Mouse (Mus musculus): ENCODE results near the gene Mad2l2.
"Not testable (repeated sequence)": the region's sequence is repeated elsewhere in the genome, so short reads cannot be mapped to it uniquely, and the experiment has no call there.

Gene Mad2l2

DNA sequence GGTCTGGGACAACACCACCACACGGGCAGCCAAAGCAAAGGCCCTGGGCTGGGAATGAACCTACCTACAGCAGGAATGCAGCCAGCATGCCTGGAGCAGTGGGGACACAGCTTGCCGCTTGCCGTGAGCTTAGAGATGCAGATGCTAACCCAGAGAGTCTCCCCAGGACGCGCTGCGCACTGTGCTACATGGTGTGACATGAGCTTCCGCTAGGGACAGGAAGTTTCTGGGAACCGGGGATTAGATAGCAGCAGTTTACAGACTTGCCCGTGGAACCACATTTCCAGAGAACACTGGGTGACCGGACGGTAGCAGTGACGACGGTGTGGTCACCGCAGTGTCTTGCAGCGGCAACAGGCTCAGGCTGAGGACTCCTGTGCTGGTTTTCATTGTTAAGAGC is 39.4 kb downstream of the Mad2l2 start:
- DNase-seq (ENCODE audit: low spot score in 2 of 2), result no peak

GRCm38 (mm10) chr4:148170842-148171241 is 40.7 kb downstream of the Mad2l2 start:
- peak in 1 of 2 experiments; percentile 61 for DNase-seq (ENCODE audit: low spot score in 2 of 2)

- DNase-seq (ENCODE audit: low spot score in 2 of 2), result no peak
Measured at GRCm38 (mm10) chr4:148171261-148171660, 41.1 kb downstream of the Mad2l2 start.

- DNase-seq (ENCODE audit: low spot score in 2 of 2), result no peak
Measured at GRCm38 (mm10) chr4:148173811-148174494, 43.8 kb downstream of the Mad2l2 start.

DNA sequence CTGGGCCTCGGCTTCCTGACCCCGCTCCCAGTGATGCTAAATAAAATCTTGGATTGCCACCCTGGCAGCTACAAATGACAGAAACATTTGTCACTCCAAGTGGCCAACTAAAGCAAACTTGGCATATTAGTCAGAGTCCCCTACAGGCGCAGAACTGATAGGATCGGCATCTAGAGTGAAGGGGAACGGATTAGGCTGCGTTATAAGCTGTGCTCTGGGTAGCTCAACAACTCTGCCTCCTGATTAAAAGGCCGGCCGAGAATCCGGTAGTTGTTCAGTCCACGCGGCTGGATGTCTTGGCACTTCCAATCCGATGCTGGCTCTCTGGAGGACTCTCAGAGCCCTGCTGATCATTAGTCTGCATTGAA is 44.3 kb downstream of the Mad2l2 start:
- no peak for DNase-seq (ENCODE audit: low spot score in 2 of 2)

- DNase-seq (ENCODE audit: low spot score in 2 of 2), result not testable (repeated sequence)
Measured at GRCm38 (mm10) chr4:148176603-148177002, 46.4 kb downstream of the Mad2l2 start.

- no peak for DNase-seq (ENCODE audit: low spot score in 2 of 2)
Measured at GRCm38 (mm10) chr4:148177716-148178115, 47.5 kb downstream of the Mad2l2 start.

DNA sequence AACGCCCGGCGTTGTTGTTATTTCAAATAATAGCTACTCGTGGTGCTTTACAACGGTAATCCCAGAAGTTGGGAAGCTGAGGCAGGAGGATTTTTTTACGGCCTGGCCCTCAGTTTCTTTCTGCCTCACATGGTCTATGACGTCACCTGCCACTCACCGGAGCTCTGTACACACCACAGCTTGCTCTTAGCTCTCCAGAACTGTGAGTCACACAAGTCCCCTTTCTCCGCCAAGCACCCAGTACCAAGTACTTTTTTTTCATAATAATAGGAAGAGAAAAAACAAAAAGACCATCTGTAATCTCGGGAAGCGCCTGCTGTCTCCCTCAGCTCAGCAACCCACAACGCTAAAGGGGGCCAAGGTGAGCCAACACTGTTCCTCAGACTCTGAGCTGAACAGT is 51.3 kb downstream of the Mad2l2 start:
- no peak for DNase-seq (ENCODE audit: low spot score in 2 of 2)

DNA sequence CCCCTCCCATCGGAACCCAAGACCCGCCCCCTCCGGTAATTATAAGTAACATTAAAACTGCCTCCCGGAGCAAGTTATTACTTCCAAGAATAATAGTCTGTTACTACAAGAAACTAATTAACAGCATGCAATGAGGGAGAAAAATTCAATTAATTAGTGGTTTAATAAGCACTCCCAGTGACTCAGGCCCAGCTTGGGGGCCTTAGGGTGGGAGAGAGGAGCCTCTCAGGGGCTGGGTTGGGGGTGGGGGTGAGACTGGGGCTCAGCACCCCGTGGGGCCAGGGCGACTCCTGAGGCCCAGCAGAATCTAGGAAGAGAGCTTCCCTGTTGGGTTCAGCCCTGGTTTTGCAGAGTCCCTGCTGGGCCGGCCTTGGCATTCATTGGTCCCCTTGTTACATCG is 52.2 kb downstream of the Mad2l2 start:
- DNase-seq (ENCODE audit: low spot score in 2 of 2), result no peak

DNA sequence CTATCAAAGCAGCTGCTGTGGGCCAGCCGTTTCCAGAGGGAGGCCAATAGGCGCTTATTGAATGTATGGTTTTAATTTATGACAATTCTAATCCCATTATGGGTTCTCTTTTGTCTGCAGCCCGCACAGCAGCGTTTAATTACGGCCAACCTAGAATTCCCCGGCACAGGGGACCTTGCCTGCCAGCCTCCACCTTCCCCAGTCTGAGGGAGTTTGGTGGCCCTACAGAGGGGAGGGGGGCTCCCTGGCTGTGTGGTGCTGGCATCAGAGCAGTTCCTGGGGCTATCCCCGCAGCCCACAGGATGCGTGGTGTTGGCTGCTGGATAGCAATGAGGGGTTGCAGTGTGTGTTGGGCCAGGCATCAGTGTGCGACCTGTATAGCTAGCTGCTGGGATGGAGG is 54.4 kb downstream of the Mad2l2 start:
- DNase-seq (ENCODE audit: low spot score in 2 of 2), result no peak

DNA sequence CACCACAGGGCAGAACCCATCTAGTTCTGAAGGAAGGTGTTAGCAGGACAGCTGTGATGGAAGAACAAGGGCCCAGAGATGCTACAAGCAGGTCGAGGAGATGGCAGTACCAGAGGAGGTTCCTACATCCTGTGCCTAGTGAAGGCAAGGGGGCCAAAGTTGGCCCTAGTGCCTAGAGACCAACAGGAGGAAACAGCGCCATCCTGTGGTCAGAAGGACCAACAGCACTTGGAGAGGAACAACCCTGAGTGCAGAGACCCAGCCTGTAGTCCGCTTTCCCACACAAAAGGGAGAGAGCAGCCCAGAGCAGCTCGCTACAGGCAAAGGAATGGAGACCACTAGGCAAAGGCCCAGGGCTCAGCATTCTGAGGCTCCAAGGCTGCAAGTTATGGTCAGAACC is 55.6 kb downstream of the Mad2l2 start:
- no peak for DNase-seq (ENCODE audit: low spot score in 2 of 2)

GRCm38 (mm10) chr4:148188767-148189166 is 58.6 kb downstream of the Mad2l2 start:
- DNase-seq (ENCODE audit: low spot score in 2 of 2), result not testable (repeated sequence)

- DNase-seq (ENCODE audit: low spot score in 2 of 2), result no peak
Measured at GRCm38 (mm10) chr4:148192707-148193245, 62.6 kb downstream of the Mad2l2 start.

DNA sequence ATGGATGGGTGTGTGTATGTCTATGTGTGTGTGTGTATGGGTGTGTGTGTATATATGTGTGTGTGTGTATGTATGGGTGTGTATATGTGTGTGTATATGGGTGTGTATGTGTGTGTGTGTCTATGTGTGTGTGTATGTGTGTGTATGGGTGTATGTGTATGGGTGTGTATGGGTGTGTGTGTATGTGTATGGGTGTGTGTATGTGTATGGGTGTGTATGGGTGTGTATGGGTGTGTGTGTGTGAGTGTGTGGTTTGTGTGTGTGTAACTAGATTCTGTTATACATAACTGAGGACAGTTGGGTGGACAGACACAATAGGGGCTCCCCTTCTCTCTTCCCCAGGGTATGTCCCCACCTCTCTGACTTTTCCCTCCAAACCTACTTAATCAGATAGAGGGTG is 64.2 kb downstream of the Mad2l2 start:
- DNase-seq (ENCODE audit: low spot score in 2 of 2), result no peak
